Mouse (Mus musculus) midbrain, embryonic 16.5 days (tissue): ENCODE measurements around the gene Grip1. TPM values are rescaled to one million over a fixed set of nuclear protein-coding genes. Genes with fewer than 3 reads are reported as not detected.
A peak's percentile ranks its signal among the peaks of the same experiment; 100 is the strongest.

Experiments
- ATAC-seq: fragments of 200-750 bp; cut with Nextera tagmentation; 2 replicates; pipeline ENCODE4 v1.8.0; 2017; ENCODE audit warnings: moderate TSS enrichment
- H3K27ac ChIP-seq: fragments of 300-500 bp; sonication (generic); 2 replicates; pipeline ENCODE4 v1.5.1; 2014; ENCODE audit warnings: mild to moderate bottlenecking, low read length, mixed read lengths
- H3K27me3 ChIP-seq: fragments of 300-500 bp; sonication (generic); 2 replicates; pipeline ENCODE4 v1.6.1; 2014; ENCODE audit warnings: low read depth, low read length, mixed read lengths; ENCODE audit not compliant: control insufficient read depth, insufficient read depth
- H3K36me3 ChIP-seq: fragments of 300-500 bp; sonication (generic); 2 replicates; pipeline ENCODE4 v1.6.1; 2014; ENCODE audit warnings: mild to moderate bottlenecking, low read length, moderate library complexity, mixed read lengths; ENCODE audit not compliant: control insufficient read depth, insufficient read depth
- H3K4me1 ChIP-seq: fragments of 300-500 bp; sonication (generic); 2 replicates; pipeline ENCODE4 v1.6.1; 2014; ENCODE audit warnings: mild to moderate bottlenecking, low read length, mixed read lengths; ENCODE audit not compliant: control insufficient read depth, insufficient read depth
- H3K4me2 ChIP-seq: fragments of 300-500 bp; sonication (generic); 2 replicates; pipeline ENCODE4 v1.6.1; 2014; ENCODE audit warnings: mild to moderate bottlenecking, low read length, mixed read lengths
- H3K4me3 ChIP-seq: fragments of 300-500 bp; sonication (generic); 2 replicates; pipeline ENCODE4 v1.5.1; 2014; ENCODE audit warnings: low read depth, mild to moderate bottlenecking, low read length, moderate library complexity, mixed read lengths
- H3K9ac ChIP-seq: fragments of 300-500 bp; sonication (generic); 2 replicates; pipeline ENCODE4 v1.6.1; 2014; ENCODE audit warnings: low read depth, low read length, mixed read lengths
- H3K9me3 ChIP-seq: fragments of 300-500 bp; sonication (generic); replicated peaks from 2 replicates; pipeline ENCODE4 v1.6.1; 2014; ENCODE audit warnings: mild to moderate bottlenecking, low read length, mixed read lengths; ENCODE audit not compliant: control insufficient read depth, poor library complexity, severe bottlenecking
- WGBS: fragments of 180-500 bp; shearing (Covaris S2); extraction: QIAGEN DNeasy Blood & Tissue Kit; methylation state at CpG from one replicate; pipeline ENCODE4 v1.1.7; 2014; 5-methylcytosine and 5-hydroxymethylcytosine counted together
- polyA plus RNA-seq: library from polyadenylated mRNA; unstranded; fragments of >200 nt; fragmentation: Nextera tagmentation; extraction: Ambion mirVana; gene quantifications from 2 replicates; pipeline ENCODE4 v1.2.1, GENCODE M21; 2015

The Grip1 gene
- polyA plus RNA-seq, 1 experiment from 2014 or later = 19.7 TPM

DNA sequence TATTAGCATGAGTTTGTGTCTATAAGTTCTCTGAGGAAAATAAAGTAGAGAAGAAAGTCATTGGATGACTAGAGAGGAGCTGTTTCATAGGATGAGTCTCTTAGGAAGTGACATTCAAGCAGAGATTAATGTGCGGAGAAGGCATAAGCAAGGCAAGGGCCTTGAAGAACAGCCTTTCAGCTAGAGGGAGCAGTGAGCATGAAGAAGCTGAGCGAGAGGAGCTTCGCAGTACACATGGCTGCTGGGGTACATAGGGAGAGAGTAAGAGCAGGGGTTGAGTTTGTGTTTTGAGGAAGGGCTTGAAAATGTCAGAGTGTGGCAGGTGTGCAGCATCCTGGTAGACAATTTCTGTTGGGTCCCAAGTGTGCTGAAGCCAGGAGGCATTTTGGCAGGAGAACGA lies 548.5 kb downstream of the Grip1 start:
- no peak for ATAC-seq
- 0 out of 2 replicates have a peak, but pooled peaks cover 2% of the 10 kb centered on the region for H3K36me3 ChIP-seq
- no peak overlapping the region for H3K27ac ChIP-seq
- no peaks in the 10 kb centered on the region for H3K9me3 ChIP-seq
- no peak overlapping the region for H3K4me3 ChIP-seq
- no peaks in the 10 kb centered on the region for H3K27me3 ChIP-seq
- H3K4me1 ChIP-seq = no peaks in the 10 kb centered on the region
- H3K4me2 ChIP-seq = no peak overlapping the region
- 90% methylated on average over 4 of the region's 4 CpGs for WGBS
- no peak overlapping the region for H3K9ac ChIP-seq

DNA sequence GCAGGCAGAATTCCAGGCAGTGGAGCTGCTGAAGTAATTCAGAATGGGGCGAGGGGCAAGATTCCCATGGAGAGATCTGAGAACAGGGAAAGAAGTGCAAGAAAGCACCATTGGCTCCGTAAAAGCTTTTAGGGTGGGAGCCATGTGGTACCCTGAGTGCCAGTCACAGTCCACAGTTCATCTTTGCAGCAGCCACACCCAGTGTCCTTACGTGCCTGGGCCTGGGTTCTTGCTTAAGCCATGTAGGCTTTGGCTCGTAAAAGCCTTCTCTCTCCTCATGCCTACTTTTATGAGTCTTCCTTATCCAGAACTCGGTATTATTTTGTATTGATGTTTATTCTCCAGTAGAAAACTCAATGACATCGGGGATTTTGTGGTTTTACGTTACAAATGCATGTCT lies 550.5 kb downstream of the Grip1 start:
- no peaks in the 10 kb centered on the region for H3K4me1 ChIP-seq
- whole genome bisulfite sequencing = 92% methylated on average over 7 of the region's 7 CpGs
- ATAC-seq = no peak
- no peaks in the 10 kb centered on the region for H3K27me3 ChIP-seq
- no peak overlapping the region for H3K9ac ChIP-seq
- 0 out of 2 replicates have a peak, but pooled peaks cover 2% of the 10 kb centered on the region for H3K36me3 ChIP-seq
- H3K9me3 ChIP-seq = no peaks in the 10 kb centered on the region
- no peak overlapping the region for H3K4me2 ChIP-seq
- H3K27ac ChIP-seq = no peak overlapping the region
- H3K4me3 ChIP-seq = no peak overlapping the region

- Histone ChIP-seq H3K9ac (no peak overlapping the region), H3K27ac (no peak overlapping the region), H3K9me3 (no peaks in the 10 kb centered on the region), H3K36me3 (0 out of 2 replicates have a peak, but pooled peaks cover 5% of the 10 kb centered on the region), H3K4me1 (no peaks in the 10 kb centered on the region), H3K4me2 (no peak overlapping the region), H3K4me3 (no peak overlapping the region), H3K27me3 (no peaks in the 10 kb centered on the region)
- WGBS = 89% methylated on average over 5 of the region's 5 CpGs
- no peak for ATAC-seq
Measured at GRCm38 (mm10) chr10:120005581-120005980, 552.0 kb downstream of the Grip1 start.

DNA sequence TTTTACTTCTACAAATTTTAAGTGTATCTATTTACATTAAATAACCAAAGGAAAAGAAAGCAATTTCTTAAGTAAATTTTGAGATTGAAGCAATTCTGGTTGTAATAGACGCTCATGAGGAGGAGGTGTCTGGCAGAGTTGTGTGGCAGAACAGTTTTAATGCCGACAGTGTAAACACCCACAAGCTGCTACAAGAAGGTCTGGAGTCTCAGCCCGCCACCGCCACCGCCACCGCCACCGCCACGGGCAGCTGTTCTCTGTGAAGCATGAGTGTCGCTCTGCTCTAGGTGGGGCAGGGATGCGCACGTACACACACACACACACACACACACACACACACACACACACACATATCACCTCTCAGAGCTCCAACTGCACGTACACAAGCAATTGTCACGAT lies 558.7 kb downstream of the Grip1 start:
- 96% methylated on average over 13 of the region's 13 CpGs for WGBS
- no peak overlapping the region for H3K4me2 ChIP-seq
- H3K4me3 ChIP-seq = no peak overlapping the region
- H3K9me3 ChIP-seq = no peaks in the 10 kb centered on the region
- H3K9ac ChIP-seq = no peak overlapping the region
- ATAC-seq = no peak
- peaks cover 5% of the 10 kb centered on the region; the same call in 1 of the 2 replicates for H3K36me3 ChIP-seq
- no peak overlapping the region for H3K27ac ChIP-seq
- no peaks in the 10 kb centered on the region for H3K27me3 ChIP-seq
- no peaks in the 10 kb centered on the region for H3K4me1 ChIP-seq

DNA sequence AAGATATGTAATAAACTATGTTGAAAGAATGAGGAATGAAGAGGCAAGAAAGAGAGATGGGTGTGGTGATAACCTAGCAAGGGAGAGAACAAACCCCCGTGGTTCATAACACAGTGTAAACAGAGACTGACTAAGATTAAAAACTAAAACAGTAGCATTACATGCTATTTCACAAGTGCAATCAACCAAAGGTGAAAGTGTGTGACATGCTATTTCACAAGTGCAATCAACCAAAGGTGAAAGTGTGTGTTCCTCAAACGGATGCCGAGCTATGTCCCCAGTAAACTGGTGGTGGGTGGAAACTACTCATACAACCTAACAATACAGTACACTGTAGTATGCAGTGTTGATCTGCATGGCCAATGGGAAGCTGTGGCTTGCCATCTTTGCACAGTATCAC lies 561.5 kb downstream of the Grip1 start:
- 92% methylated on average over 3 of the region's 3 CpGs for WGBS
- Histone ChIP-seq H3K36me3 (peaks cover 4% of the 10 kb centered on the region; the same call in 1 of the 2 replicates), H3K4me2 (no peak overlapping the region), H3K4me3 (no peak overlapping the region), H3K9ac (no peak overlapping the region), H3K27me3 (no peaks in the 10 kb centered on the region), H3K27ac (no peak overlapping the region), H3K4me1 (no peaks in the 10 kb centered on the region), H3K9me3 (no peaks in the 10 kb centered on the region)
- no peak for ATAC-seq

GRCm38 (mm10) chr10:120026437-120026836 lies 572.8 kb downstream of the Grip1 start:
- H3K4me2 ChIP-seq = peak overlapping the region; percentile 21; the same call in 1 of the 2 replicates
- WGBS = 26% methylated on average over 10 of the region's 10 CpGs
- ATAC-seq = peak; percentile 92

GRCm38 (mm10) chr10:120030901-120031300 lies 577.3 kb downstream of the Grip1 start:
- Histone ChIP-seq H3K27ac (no peak overlapping the region), H3K9me3 (no peaks in the 10 kb centered on the region), H3K27me3 (0 out of 2 replicates have a peak, but pooled peaks cover 3% of the 10 kb centered on the region), H3K4me2 (no peak overlapping the region), H3K9ac (no peak overlapping the region), H3K36me3 (no peaks in the 10 kb centered on the region), H3K4me1 (peaks cover 21% of the 10 kb centered on the region), H3K4me3 (no peak overlapping the region)
- ATAC-seq = no peak
- WGBS = 89% methylated on average over 6 of the region's 6 CpGs

More at GRCm38 (mm10) chr10:120026437-120026836, 572.8 kb downstream of the Grip1 start:
- H3K27me3 ChIP-seq = no peaks in the 10 kb centered on the region
- H3K36me3 ChIP-seq = no peaks in the 10 kb centered on the region
- no peak overlapping the region for H3K4me3 ChIP-seq
- peaks cover 12% of the 10 kb centered on the region for H3K4me1 ChIP-seq
- H3K27ac ChIP-seq = peak overlapping the region; percentile 63
- H3K9ac ChIP-seq = no peak overlapping the region
- H3K9me3 ChIP-seq = no peaks in the 10 kb centered on the region

- no peak overlapping the region for H3K9ac ChIP-seq
- WGBS = 89% methylated on average over 8 of the region's 8 CpGs
- no peaks in the 10 kb centered on the region for H3K9me3 ChIP-seq
- H3K4me2 ChIP-seq = no peak overlapping the region
- no peak overlapping the region for H3K27ac ChIP-seq
- no peaks in the 10 kb centered on the region for H3K36me3 ChIP-seq
- H3K4me1 ChIP-seq = peaks cover 22% of the 10 kb centered on the region
- H3K4me3 ChIP-seq = no peak overlapping the region
- no peak for ATAC-seq
- 0 out of 2 replicates have a peak, but pooled peaks cover 3% of the 10 kb centered on the region for H3K27me3 ChIP-seq
Measured at GRCm38 (mm10) chr10:120031316-120031715, 577.7 kb downstream of the Grip1 start.

DNA sequence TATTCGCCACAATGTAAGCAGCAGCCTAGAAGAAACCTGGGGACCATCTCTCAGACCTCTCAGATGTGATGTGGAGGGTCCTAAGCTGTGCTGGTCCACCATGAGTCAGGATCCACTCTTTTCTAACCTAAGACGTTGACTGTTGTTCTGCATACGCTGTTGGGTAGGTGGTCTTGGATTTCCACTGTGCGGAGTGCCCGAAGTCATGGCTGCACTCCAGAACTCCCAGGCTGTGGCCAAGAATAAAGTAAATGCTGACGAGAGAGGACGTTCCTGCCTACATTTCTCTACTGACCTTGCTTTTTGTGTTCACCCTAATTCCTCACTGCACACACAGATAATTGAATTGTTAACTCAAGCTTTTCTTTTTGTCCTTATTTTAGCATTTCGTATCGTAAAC lies 580.2 kb downstream of the Grip1 start:
- Histone ChIP-seq H3K27me3 (0 out of 2 replicates have a peak, but pooled peaks cover 3% of the 10 kb centered on the region), H3K4me3 (no peak overlapping the region), H3K36me3 (peaks cover 5% of the 10 kb centered on the region; the same call in 1 of the 2 replicates), H3K9ac (no peak overlapping the region), H3K27ac (no peak overlapping the region), H3K4me2 (no peak overlapping the region), H3K4me1 (peaks cover 14% of the 10 kb centered on the region), H3K9me3 (no peaks in the 10 kb centered on the region)
- 60% methylated on average over 9 of the region's 9 CpGs for WGBS
- no peak for ATAC-seq
